Mouse (Mus musculus) ovary, postnatal 10 days (tissue): Measurements from ENCODE around the gene Fxr1.
A peak's percentile ranks its signal among the peaks of the same experiment; 100 is the strongest.
"Not testable (repeated sequence)": the region's sequence is repeated elsewhere in the genome, so short reads cannot be mapped to it uniquely, and the experiment has no call there.

Experiments
- DNase-seq: peaks from one replicate; pipeline ENCODE4 v3.0.0; 2022; ENCODE audit warnings: low spot score

Gene Fxr1

GRCm38 (mm10) chr3:34019540-34020381, at the start of gene Fxr1:
TSS of gene Fxr1 (plus strand) at chr3:34019943.
- DNase-seq = peak; percentile 68

GRCm38 (mm10) chr3:33979395-33979794, 40.3 kb upstream of the Fxr1 start:
- no peak for DNase-seq

GRCm38 (mm10) chr3:33982746-33983145, 37.0 kb upstream of the Fxr1 start:
- DNase-seq = no peak

- no peak for DNase-seq
Observed at GRCm38 (mm10) chr3:33989302-33989701, 30.4 kb upstream of the Fxr1 start.

- DNase-seq = no peak
Observed at GRCm38 (mm10) chr3:33990451-33990850, 29.3 kb upstream of the Fxr1 start.

GRCm38 (mm10) chr3:33990921-33991320, 28.8 kb upstream of the Fxr1 start:
- DNase-seq = no peak

GRCm38 (mm10) chr3:33993421-33994126, 26.2 kb upstream of the Fxr1 start:
- DNase-seq = no peak

- DNase-seq = no peak
Observed at GRCm38 (mm10) chr3:33994127-33994488, 25.6 kb upstream of the Fxr1 start.

GRCm38 (mm10) chr3:34001691-34002090, 18.1 kb upstream of the Fxr1 start:
- not testable (repeated sequence) for DNase-seq

- no peak for DNase-seq
Observed at GRCm38 (mm10) chr3:34003860-34004259, 15.9 kb upstream of the Fxr1 start.

GRCm38 (mm10) chr3:34006301-34006700, 13.4 kb upstream of the Fxr1 start:
- no peak for DNase-seq

GRCm38 (mm10) chr3:34006824-34007223, 12.9 kb upstream of the Fxr1 start:
- DNase-seq = no peak

- no peak for DNase-seq
Observed at GRCm38 (mm10) chr3:34007611-34008010, 12.1 kb upstream of the Fxr1 start.

GRCm38 (mm10) chr3:34008191-34008590, 11.6 kb upstream of the Fxr1 start:
- no peak for DNase-seq

- DNase-seq = no peak
Observed at GRCm38 (mm10) chr3:34020382-34021258, 877 bp downstream of the Fxr1 start.

- DNase-seq = no peak
Observed at GRCm38 (mm10) chr3:34021259-34021828, 1.6 kb downstream of the Fxr1 start.

- DNase-seq = no peak
Observed at GRCm38 (mm10) chr3:34028935-34029334, 9.2 kb downstream of the Fxr1 start.

- DNase-seq = no peak
Observed at GRCm38 (mm10) chr3:34030601-34031000, 10.9 kb downstream of the Fxr1 start.

- no peak for DNase-seq
Observed at GRCm38 (mm10) chr3:34033720-34034364, 14.1 kb downstream of the Fxr1 start.

- no peak for DNase-seq
Observed at GRCm38 (mm10) chr3:34034803-34035202, 15.1 kb downstream of the Fxr1 start.

- DNase-seq = no peak
Observed at GRCm38 (mm10) chr3:34035706-34036105, 16.0 kb downstream of the Fxr1 start.

- DNase-seq = no peak
Observed at GRCm38 (mm10) chr3:34041990-34042389, 22.2 kb downstream of the Fxr1 start.
